Mouse (Mus musculus) MEL (cell line): ENCODE data around the gene Gm9999. TPM values are rescaled to one million over a fixed set of nuclear protein-coding genes. Genes with fewer than 3 reads are reported as not detected.

Experiments used
- DNase-seq: peaks from one replicate; pipeline ENCODE4 v3.0.0; 2011; ENCODE audit warnings: low read depth, low spot score
- H3K27ac ChIP-seq: 2 replicates; pipeline ENCODE4 v1.5.1; 2012; ENCODE audit warnings: low read depth, mild to moderate bottlenecking, control low read depth, low read length, moderate library complexity; ENCODE audit not compliant: control insufficient read depth
- H3K27me3 ChIP-seq, 2 experiments: fragments of 150-350 bp in 1 of 2; sonication (generic) in 1 of 2; 2 replicates each; pipeline ENCODE4 v1.6.1; 2012; ENCODE audit warnings: low read length in 2 of 2, mild to moderate bottlenecking in 2 of 2, improper control_type of control experiment in 1 of 2, moderate library complexity in 1 of 2; ENCODE audit not compliant: insufficient read depth in 2 of 2, control insufficient read depth in 1 of 2
- H3K36me3 ChIP-seq, 2 experiments: 2 replicates each; pipeline ENCODE4 v1.6.1; 2012 to 2014; ENCODE audit warnings: low read length in 2 of 2, improper control_type of control experiment in 1 of 2, inconsistent platforms in 1 of 2, mild to moderate bottlenecking in 1 of 2; ENCODE audit not compliant: insufficient read depth in 2 of 2, control insufficient read depth in 1 of 2
- H3K4me1 ChIP-seq, 2 experiments: fragments of 150-350 bp in 1 of 2; sonication (generic) in 1 of 2; 2 replicates each; pipeline ENCODE4 v1.6.1; 2012; ENCODE audit warnings: low read length in 2 of 2, improper control_type of control experiment in 1 of 2, mild to moderate bottlenecking in 1 of 2; ENCODE audit not compliant: insufficient read depth in 2 of 2, control insufficient read depth in 1 of 2
- H3K4me3 ChIP-seq, 2 experiments: fragments of 150-350 bp in 1 of 2; sonication (generic) in 1 of 2; 2 replicates each; pipeline ENCODE4 v1.5.1; 2012; ENCODE audit warnings: low read depth in 2 of 2, low read length in 2 of 2, mild to moderate bottlenecking in 2 of 2, moderate library complexity in 2 of 2, control low read depth in 1 of 2, improper control_type of control experiment in 1 of 2; ENCODE audit not compliant: control insufficient read depth in 1 of 2, insufficient read depth in 1 of 2
- H3K79me2 ChIP-seq: 2 replicates; pipeline ENCODE4 v1.6.1; 2012; ENCODE audit warnings: mild to moderate bottlenecking, low read length, moderate library complexity; ENCODE audit not compliant: control insufficient read depth, poor library complexity, insufficient read depth
- H3K9ac ChIP-seq: 2 replicates; pipeline ENCODE4 v1.6.1; 2012; ENCODE audit warnings: low read depth, mild to moderate bottlenecking, control low read depth, low read length, moderate library complexity; ENCODE audit not compliant: control insufficient read depth, poor library complexity, severe bottlenecking
- H3K9me3 ChIP-seq: fragments of 150-350 bp; sonication (generic); replicated peaks from 2 replicates; pipeline ENCODE4 v1.6.1; 2012; ENCODE audit warnings: mild to moderate bottlenecking, low read length, improper control_type of control experiment, moderate library complexity; ENCODE audit not compliant: insufficient read depth
- BHLHE40 ChIP-seq: IDR thresholded peaks from 2 replicates; pipeline ENCODE4 v1.6.1; 2012; ENCODE audit warnings: low read depth, mild to moderate bottlenecking, inconsistent platforms, low read length, improper control_type of control experiment, borderline replicate concordance
- CHD2 ChIP-seq: IDR thresholded peaks from 2 replicates; pipeline ENCODE4 v1.6.1; 2011; ENCODE audit warnings: low read length, improper control_type of control experiment
- CTCF ChIP-seq, 3 experiments: IDR thresholded peaks in 2 of 3; conservative IDR thresholded peaks in 1 of 3; 2 replicates each; pipeline ENCODE4 v1.5.1; 2011 to 2012; ENCODE audit warnings: low read length in 3 of 3, low read depth in 2 of 3, mild to moderate bottlenecking in 2 of 3, improper control_type of control experiment in 1 of 3, inconsistent platforms in 1 of 3, mixed read lengths in 1 of 3, moderate library complexity in 1 of 3; ENCODE audit not compliant: control insufficient read depth in 1 of 3, insufficient read depth in 1 of 3, poor library complexity in 1 of 3, severe bottlenecking in 1 of 3
- E2F4 ChIP-seq: IDR thresholded peaks from 2 replicates; pipeline ENCODE4 v1.6.1; 2011; ENCODE audit warnings: low read depth, low read length, improper control_type of control experiment, borderline replicate concordance
- ELF1 ChIP-seq: IDR thresholded peaks from 2 replicates; pipeline ENCODE4 v1.6.1; 2014; ENCODE audit warnings: low read depth, mild to moderate bottlenecking, inconsistent platforms, low read length, improper control_type of control experiment, moderate library complexity
- EP300 ChIP-seq, 2 experiments: IDR thresholded peaks; 2 replicates each; pipeline ENCODE4 v1.6.1; 2011; ENCODE audit warnings: improper control_type of control experiment in 2 of 2, low read length in 2 of 2, low read depth in 1 of 2, mild to moderate bottlenecking in 1 of 2
- ETS1 ChIP-seq: IDR thresholded peaks from 2 replicates; pipeline ENCODE4 v1.6.1; 2012; ENCODE audit warnings: low read depth, mild to moderate bottlenecking, inconsistent platforms, low read length, improper control_type of control experiment, moderate library complexity
- GATA1 ChIP-seq: IDR thresholded peaks from 2 replicates; pipeline ENCODE4 v1.6.1; 2011; ENCODE audit warnings: low read depth, low read length, improper control_type of control experiment
- HCFC1 ChIP-seq: IDR thresholded peaks from 2 replicates; pipeline ENCODE4 v1.6.1; 2012; ENCODE audit warnings: low read depth, mild to moderate bottlenecking, inconsistent platforms, low read length, improper control_type of control experiment, moderate library complexity
- JUND ChIP-seq: IDR thresholded peaks from 2 replicates; pipeline ENCODE4 v1.6.1; 2011; ENCODE audit warnings: low read depth, mild to moderate bottlenecking, improper control_type of control experiment, low read length
- KAT2A ChIP-seq: conservative IDR thresholded peaks from 2 replicates; pipeline ENCODE4 v1.6.1; 2012; ENCODE audit warnings: low read depth, low read length, improper control_type of control experiment, inconsistent platforms
- MAFK ChIP-seq: IDR thresholded peaks from 2 replicates; pipeline ENCODE4 v1.6.1; 2011; ENCODE audit warnings: low read depth, mild to moderate bottlenecking, low read length, improper control_type of control experiment, borderline replicate concordance
- MAX ChIP-seq: IDR thresholded peaks from 2 replicates; pipeline ENCODE4 v1.6.1; 2011; ENCODE audit warnings: low read length, improper control_type of control experiment
- MEF2A ChIP-seq: IDR thresholded peaks from 2 replicates; pipeline ENCODE4 v1.6.1; 2014; ENCODE audit warnings: low read depth, mild to moderate bottlenecking, inconsistent platforms, low read length, improper control_type of control experiment; ENCODE audit not compliant: poor library complexity, insufficient replicate concordance, severe bottlenecking; ENCODE audit errors: extremely low read depth
- MXI1 ChIP-seq: IDR thresholded peaks from 2 replicates; pipeline ENCODE4 v1.6.1; 2011; ENCODE audit warnings: mild to moderate bottlenecking, low read depth, low read length, improper control_type of control experiment
- NELFE ChIP-seq: IDR thresholded peaks from 2 replicates; pipeline ENCODE4 v1.6.1; 2011; ENCODE audit warnings: low read depth, low read length, improper control_type of control experiment
- NRF1 ChIP-seq: IDR thresholded peaks from 2 replicates; pipeline ENCODE4 v1.6.1; 2014; ENCODE audit warnings: low read depth, mild to moderate bottlenecking, inconsistent platforms, low read length, improper control_type of control experiment, moderate library complexity; ENCODE audit not compliant: poor library complexity, insufficient read depth, severe bottlenecking
- POLR2AphosphoS2 ChIP-seq: IDR thresholded peaks from 2 replicates; pipeline ENCODE4 v1.6.1; 2011; ENCODE audit warnings: low read length, improper control_type of control experiment
- RAD21 ChIP-seq: IDR thresholded peaks from 2 replicates; pipeline ENCODE4 v1.6.1; 2011; ENCODE audit warnings: mild to moderate bottlenecking, low read depth, low read length, improper control_type of control experiment
- RCOR1 ChIP-seq: IDR thresholded peaks from 2 replicates; pipeline ENCODE4 v1.6.1; 2012; ENCODE audit warnings: low read depth, mild to moderate bottlenecking, inconsistent platforms, low read length, improper control_type of control experiment
- SIN3A ChIP-seq: IDR thresholded peaks from 2 replicates; pipeline ENCODE4 v1.6.1; 2012; ENCODE audit warnings: low read length, improper control_type of control experiment, inconsistent platforms
- SMC3 ChIP-seq: IDR thresholded peaks from 2 replicates; pipeline ENCODE4 v1.6.1; 2011; ENCODE audit warnings: low read depth, low read length, improper control_type of control experiment
- TAL1 ChIP-seq: IDR thresholded peaks from 2 replicates; pipeline ENCODE4 v1.6.1; 2012; ENCODE audit warnings: mild to moderate bottlenecking, inconsistent platforms, low read length, moderate library complexity, mixed read lengths
- TBP ChIP-seq: IDR thresholded peaks from 2 replicates; pipeline ENCODE4 v1.8.0; 2011; ENCODE audit warnings: low read depth, low read length, improper control_type of control experiment
- TCF12 ChIP-seq: IDR thresholded peaks from 2 replicates; pipeline ENCODE4 v1.6.1; 2014; ENCODE audit warnings: low read depth, mild to moderate bottlenecking, inconsistent platforms, low read length, improper control_type of control experiment, moderate library complexity
- UBTF ChIP-seq: IDR thresholded peaks from 2 replicates; pipeline ENCODE4 v1.6.1; 2012; ENCODE audit warnings: low read depth, mild to moderate bottlenecking, inconsistent platforms, low read length, improper control_type of control experiment, moderate library complexity, borderline replicate concordance; ENCODE audit not compliant: insufficient read depth
- USF1 ChIP-seq: IDR thresholded peaks from 2 replicates; pipeline ENCODE4 v1.6.1; 2014; ENCODE audit warnings: low read depth, mild to moderate bottlenecking, inconsistent platforms, low read length, improper control_type of control experiment, moderate library complexity
- USF2 ChIP-seq, 2 experiments: IDR thresholded peaks; 2 replicates each; pipeline ENCODE4 v1.6.1; 2011 to 2012; ENCODE audit warnings: improper control_type of control experiment in 2 of 2, low read length in 2 of 2, borderline replicate concordance in 1 of 2, inconsistent platforms in 1 of 2, low read depth in 1 of 2, mild to moderate bottlenecking in 1 of 2; ENCODE audit not compliant: insufficient read depth in 1 of 2
- ZC3H11A ChIP-seq: IDR thresholded peaks from 2 replicates; pipeline ENCODE4 v1.6.1; 2012; ENCODE audit warnings: low read depth, mild to moderate bottlenecking, inconsistent platforms, low read length, improper control_type of control experiment
- ZKSCAN1 ChIP-seq: IDR thresholded peaks from 2 replicates; pipeline ENCODE4 v1.6.1; 2012; ENCODE audit warnings: low read depth, mild to moderate bottlenecking, inconsistent platforms, low read length, improper control_type of control experiment, moderate library complexity
- ZMIZ1 ChIP-seq: IDR thresholded peaks from 2 replicates; pipeline ENCODE4 v1.6.1; 2012; ENCODE audit warnings: low read depth, mild to moderate bottlenecking, inconsistent platforms, low read length, improper control_type of control experiment, moderate library complexity
- polyA plus RNA-seq, 2 experiments: library from polyadenylated mRNA; stranded (reverse) in 1 of 2; unstranded in 1 of 2; fragments of >175 nt in 1 of 2; fragments of >200 nt in 1 of 2; gene quantifications; 2 replicates each; pipeline versions ENCODE4 v1.2.1 to v1.2.4; 2012; ENCODE audit warnings: low replicate concordance in 2 of 2, low read depth in 1 of 2; ENCODE audit not compliant: insufficient read length in 2 of 2, insufficient read depth in 1 of 2, missing spikeins in 1 of 2
- total RNA-seq: library from RNA; depleted of rRNA; stranded (reverse); fragments of 300-350 nt; gene quantifications from 2 replicates; pipeline ENCODE4 v1.2.3, GENCODE M21; 2012

The Gm9999 gene
- total and polyA plus RNA-seq, 3 experiments = not detected

DNA sequence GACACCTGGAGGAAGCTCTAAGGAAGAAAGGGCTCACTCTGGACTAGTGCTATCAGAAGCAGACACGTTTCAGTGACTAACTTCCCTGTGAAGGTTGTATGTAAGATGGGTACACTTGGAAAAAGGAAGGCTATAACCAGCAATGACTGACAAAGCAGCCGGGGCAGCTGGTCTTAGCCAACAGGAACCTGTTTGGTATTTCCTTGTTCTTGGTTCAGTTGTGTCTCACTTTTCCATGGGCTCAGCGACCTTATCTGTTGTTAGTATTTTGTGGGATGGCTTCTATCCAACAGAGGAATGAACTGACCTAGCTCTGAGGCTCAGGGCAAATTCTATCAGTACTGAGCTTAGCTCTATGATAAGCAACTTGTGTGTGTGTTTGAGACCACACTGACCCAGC is 22.4 kb upstream of the Gm9999 start:
- Histone ChIP-seq H3K36me3 (peaks cover 0 to 26% of the 10 kb centered on the region in 2 experiments; a peak in 2 of 4 replicates), H3K9ac (peak overlapping the region; percentile 25; the same call in 1 of the 2 replicates), H3K4me1 (peaks cover 17 to 27% of the 10 kb centered on the region in 2 experiments), H3K27me3 (no peaks in the 10 kb centered on the region; a peak in 1 of 4 replicates), H3K9me3 (no peaks in the 10 kb centered on the region), H3K27ac (peak overlapping the region; percentile 10; the same call in 1 of the 2 replicates), H3K79me2 (no peaks in the 10 kb centered on the region)
- peak; percentile 53 for DNase-seq
- TF ChIP-seq E2F4 = no peak
- no peak for TF ChIP-seq HCFC1
- TF ChIP-seq TBP = 0 out of 2 replicates have a peak, but pooled peaks have one; percentile 11
- no peak for TF ChIP-seq JUND
- TF ChIP-seq NRF1 = no peak
- TF ChIP-seq BHLHE40 = no peak
- TF ChIP-seq EP300 (IDR thresholded peaks at IDR 0.05; ENCODE audit: low read depth in 1 of 2, low read length in 2 of 2) = peak in 1 of 2 experiments; percentile 45; a peak in 3 of 4 replicates
- no peak for TF ChIP-seq CHD2
- no peak; the same call in 1 of the 2 replicates for TF ChIP-seq GATA1
- TF ChIP-seq ELF1 = 0 out of 2 replicates have a peak, but pooled peaks have one; percentile 31
- TF ChIP-seq UBTF = no peak
- no peak for TF ChIP-seq USF2 (IDR thresholded peaks at IDR 0.05; ENCODE audit: borderline replicate concordance in 1 of 2, insufficient read depth in 1 of 2, low read depth in 1 of 2, low read length in 2 of 2)
- TF ChIP-seq RAD21 = no peak
- 0 out of 2 replicates have a peak, but pooled peaks have one; percentile 11 for TF ChIP-seq RCOR1
- TF ChIP-seq MAX = no peak
- TF ChIP-seq KAT2A = no peak
- peak; percentile 59 for TF ChIP-seq ETS1
- 0 out of 2 replicates have a peak, but pooled peaks have one; percentile 6 for TF ChIP-seq ZC3H11A
- no peak for TF ChIP-seq USF1
- TF ChIP-seq SMC3 = no peak
- no peak for TF ChIP-seq SIN3A
- TF ChIP-seq MXI1 = 0 out of 2 replicates have a peak, but pooled peaks have one; percentile 27
- no peak for TF ChIP-seq CTCF (IDR thresholded peaks at IDR 0.05 in 2 of 3, conservative IDR thresholded peaks at IDR 0.05 in 1 of 3; ENCODE audit: control insufficient read depth in 1 of 3, insufficient read depth in 1 of 3, low read depth in 2 of 3, low read length in 3 of 3, poor library complexity in 1 of 3, severe bottlenecking in 1 of 3)
- TF ChIP-seq ZKSCAN1 = no peak
- no peak for TF ChIP-seq ZMIZ1
- TF ChIP-seq NELFE = no peak; the same call in 1 of the 2 replicates
- no peak for TF ChIP-seq MEF2A
- TF ChIP-seq TCF12 = no peak
- TF ChIP-seq MAFK = no peak
- TF ChIP-seq POLR2AphosphoS2 = no peak
- 0 out of 2 replicates have a peak, but pooled peaks have one; percentile 25 for TF ChIP-seq TAL1
- TF ChIP-seq, all 39 proteins: peak for 8
- peak overlapping the region in 1 of 2 experiments; percentile 25; a peak in 1 of 4 replicates for H3K4me3 ChIP-seq
